Mouse (Mus musculus) urinary bladder, postnatal 4 days (tissue): ENCODE measurements at regions not wholly inside any gene's neighbourhood (a gene's known extent, or its start where the extent isn't known, plus 50 kb on each side); places are given as distances from the start of the nearest gene placed in this dataset.
"Not testable (repeated sequence)": the region's sequence is repeated elsewhere in the genome, so short reads cannot be mapped to it uniquely, and the experiment has no call there.

Source experiments
- DNase-seq, 2 experiments: peaks; one replicate each; pipeline ENCODE4 v3.0.0; 2021 to 2022; ENCODE audit warnings: low spot score in 2 of 2

DNA sequence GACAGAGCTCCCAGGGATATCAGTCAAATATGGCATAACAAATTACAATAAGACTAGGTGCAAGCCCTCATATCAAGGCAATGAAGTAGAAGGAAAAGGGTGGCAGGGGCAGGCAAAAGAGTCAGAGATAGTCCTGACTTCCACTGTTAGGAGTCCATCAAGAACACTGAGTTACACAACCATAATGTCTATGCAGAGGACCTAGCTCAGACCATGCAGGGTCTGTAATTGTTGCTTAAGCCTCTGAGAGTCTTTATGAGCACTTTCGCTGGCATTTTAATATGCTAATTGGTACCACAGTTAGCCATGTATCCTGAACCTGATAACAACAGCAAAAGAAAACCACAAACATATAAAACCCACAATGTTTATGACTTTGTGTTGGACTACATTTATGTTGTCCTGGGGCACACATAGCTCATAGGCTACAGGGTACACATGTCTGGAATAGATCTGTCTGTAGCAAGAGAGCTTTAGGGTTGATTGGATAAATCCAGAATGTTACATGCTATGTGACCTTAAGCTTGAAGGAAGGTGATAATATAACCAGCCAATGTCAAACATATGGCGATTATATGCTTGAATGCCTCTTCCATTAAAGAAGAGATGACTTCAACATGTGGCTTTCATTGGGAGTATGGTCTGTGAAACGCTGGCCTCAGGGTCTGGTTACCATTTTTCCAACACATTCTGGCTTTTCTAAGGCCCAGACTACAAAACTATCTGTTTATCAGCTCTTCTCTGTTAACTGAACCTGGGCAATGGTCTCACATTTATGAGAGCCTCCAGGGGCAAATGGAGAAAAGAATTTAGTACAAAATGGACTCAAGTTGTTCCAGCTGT, 836.6 kb downstream of the Gm9195 start:
- DNase-seq: no peak

DNA sequence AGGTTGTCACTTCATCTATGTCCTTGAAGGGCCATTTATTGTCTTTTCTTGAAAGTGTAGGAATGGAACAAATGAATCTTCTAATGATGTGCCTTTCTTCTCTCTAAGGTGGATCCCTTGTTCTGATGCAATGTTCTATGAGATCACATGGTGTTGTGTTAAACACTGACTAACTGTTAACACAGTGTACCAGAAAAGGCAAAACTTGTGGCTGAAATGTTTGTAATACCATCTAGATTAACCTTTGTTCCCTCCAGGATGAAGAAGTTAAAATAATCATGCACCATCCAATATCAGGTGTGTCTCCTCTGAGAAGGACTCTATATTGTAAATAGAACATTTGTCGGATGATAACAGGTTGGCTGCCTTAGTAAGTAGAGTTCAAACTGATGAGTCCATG, 849.1 kb downstream of the Gm9195 start:
- no peak for DNase-seq

DNA sequence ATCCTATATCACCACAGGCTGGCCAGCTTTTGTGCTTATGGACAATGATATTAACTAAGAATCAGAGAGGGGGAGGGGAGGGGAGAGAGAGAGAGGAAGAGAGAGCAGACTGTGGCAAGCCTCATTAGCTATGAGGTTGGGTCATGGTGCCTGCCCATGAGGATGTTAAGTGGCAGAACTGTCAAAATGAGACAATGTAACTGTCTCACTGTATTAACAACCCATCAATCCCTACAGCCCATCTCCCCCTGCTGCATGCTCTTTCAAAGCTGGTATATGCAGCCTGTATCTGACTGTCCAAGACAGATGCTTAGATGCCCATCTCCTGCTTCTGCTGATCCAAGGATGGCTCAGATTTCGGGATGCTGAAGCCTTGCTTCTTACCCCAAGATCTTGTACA, 852.6 kb downstream of the Gm9195 start:
- DNase-seq: no peak

DNA sequence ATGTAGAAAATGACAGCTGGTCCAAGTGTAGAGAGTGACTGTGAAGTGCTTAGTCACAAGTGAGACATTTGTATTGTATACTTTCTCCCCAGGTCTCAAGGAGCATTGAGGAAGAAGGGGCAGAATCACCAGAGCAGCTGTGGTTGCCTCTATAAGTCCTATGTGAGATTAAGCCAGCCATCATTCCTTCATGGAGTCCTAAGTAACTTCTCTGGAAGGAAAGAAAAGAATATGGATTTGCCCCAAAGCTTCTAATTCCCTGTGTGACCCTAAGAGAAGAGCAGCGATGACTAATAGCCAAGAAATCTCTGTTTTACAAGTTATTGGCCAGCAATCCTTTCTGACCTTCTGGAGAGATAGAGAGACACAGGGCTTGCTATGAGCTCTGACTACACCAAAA, 856.5 kb downstream of the Gm9195 start:
- DNase-seq: no peak

DNA sequence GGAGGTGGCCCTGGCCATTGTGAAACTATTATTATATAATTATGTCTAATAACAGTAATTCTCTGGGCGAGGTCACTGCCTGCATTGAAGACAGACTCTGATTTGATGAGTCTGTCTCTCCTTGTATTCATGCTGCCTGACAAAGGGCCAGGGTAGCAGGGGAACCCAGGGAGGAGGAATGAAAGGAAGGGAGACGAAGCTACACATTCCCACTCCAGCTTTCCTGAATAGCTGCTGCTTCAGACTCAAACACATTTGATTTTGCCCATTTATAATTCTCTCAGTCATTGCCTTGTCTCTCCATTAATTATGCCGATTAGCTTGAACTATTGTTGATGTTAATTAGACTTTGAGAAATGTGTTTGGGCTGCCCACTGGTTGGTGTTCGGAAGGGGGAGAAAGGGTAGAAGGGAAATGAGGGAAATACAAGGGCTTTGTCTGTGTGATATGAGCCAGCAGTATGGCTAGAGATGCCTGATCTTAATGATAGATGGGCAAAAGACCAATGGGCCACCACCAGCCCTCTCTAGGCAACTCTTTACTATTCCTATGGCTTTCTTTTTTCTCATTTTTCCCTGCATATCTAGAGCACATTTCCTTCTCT, 881.8 kb downstream of the Gm9195 start:
- DNase-seq: no peak

- no peak for DNase-seq
Measured at GRCm38 (mm10) chr14:71603710-71604109, 887.9 kb downstream of the Gm9195 start.

DNA sequence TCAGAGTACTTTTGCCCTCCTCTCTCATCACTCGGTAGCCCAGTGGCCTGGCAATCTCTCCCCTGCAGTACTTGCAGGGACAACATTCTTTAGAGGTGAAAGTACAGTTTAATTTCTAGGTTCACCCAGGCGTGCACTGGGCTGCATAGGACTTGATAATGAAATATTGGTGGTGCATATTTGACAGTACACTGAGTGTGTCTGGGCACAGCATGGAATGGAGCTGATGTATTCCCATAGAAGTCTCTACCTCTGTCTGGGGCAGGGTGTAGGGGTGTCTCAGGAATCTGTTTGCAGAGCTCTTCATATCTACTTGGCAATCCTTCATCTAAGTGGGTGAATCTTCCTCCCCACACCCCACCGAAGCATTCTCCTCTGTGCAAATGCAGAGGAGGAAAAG, 893.8 kb downstream of the Gm9195 start:
- no peak for DNase-seq

GRCm38 (mm10) chr14:71588694-71589240, 902.9 kb downstream of the Gm9195 start:
- DNase-seq: no peak

GRCm38 (mm10) chr14:71588006-71588405, 903.6 kb downstream of the Gm9195 start:
- no peak for DNase-seq

DNA sequence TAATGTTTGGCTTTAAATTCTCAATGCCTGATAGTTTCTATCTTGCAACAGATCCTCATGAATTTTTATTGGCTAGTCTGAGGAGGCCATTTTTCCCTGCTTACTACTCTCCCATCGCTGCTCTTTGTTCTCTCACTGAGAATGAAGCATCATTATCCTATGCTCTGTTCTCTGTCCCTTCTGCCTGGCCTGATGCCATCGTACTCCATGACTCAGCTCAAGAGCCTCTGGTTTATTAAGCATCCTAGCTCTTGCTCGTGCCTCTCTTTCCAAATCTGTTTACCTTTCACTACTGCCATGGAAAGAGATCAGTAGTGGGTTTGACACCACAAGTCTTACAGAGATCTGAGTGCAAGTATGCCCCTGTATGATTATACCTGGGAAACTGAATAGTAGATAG, 926.8 kb downstream of the Gm9195 start:
- no peak for DNase-seq

DNA sequence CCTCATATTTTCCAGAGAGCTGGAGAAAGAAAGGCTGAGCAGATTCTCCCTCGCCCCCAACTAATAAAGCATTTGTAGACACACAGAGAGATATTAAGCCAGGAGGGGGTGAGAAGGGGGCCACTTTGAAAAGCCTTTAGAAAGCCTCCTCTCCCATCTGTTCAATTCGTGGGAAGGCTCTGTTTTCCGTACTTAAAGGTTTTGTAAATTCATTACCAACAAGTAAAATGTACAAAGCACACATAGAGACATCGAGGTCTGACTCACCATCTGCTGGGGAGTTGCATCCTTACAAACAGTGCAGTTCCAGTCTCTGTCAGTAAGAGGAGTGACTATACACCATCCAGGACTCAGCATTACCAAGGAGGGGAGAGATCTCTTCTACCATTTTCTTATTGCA, 929.7 kb downstream of the Gm9195 start:
- DNase-seq: no peak

- not testable (repeated sequence) for DNase-seq
Measured at GRCm38 (mm10) chr14:71554324-71554723, 937.3 kb downstream of the Gm9195 start.

DNA sequence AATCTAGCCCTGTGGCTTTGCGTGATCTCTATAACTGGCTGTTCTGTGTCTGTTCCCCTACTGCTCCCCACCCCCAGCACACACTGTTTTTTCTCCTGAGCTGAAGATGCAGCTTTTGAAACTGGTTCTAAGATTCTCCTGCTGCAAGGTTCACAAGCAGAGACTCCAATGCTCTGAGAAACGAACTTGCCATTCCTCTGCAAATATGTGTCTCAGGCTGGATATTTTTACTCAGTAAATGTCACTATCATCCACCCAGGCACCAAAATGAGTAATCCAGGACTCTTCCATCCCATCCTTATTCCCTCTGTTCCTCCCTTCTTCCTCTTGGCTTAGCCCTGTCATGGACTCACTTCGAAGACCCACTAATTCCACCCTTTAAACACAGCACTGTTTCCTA, 943.9 kb upstream of the Fam160b2 start:
- DNase-seq: no peak

GRCm38 (mm10) chr14:71532074-71532659, 932.5 kb upstream of the Fam160b2 start:
- no peak for DNase-seq

DNA sequence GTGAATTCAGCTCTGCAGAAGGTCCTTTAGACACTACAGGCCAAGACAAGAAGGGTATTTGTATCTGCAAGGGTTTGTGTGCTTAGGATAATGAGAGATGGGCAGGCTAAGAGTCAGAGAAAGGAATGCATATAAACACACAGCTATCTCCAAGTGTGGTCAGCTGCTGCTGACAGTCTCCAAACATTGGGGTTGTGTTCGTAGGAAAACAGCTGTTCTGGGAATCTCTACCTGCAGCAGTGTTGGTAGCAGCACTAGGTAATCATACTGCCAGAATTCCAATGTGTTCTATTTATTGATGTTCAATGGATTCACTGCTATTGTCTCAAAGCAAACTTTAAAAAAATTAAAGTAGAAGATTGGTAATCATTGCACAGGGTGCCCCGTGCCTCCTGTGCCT, 931.7 kb upstream of the Fam160b2 start:
- no peak for DNase-seq

DNA sequence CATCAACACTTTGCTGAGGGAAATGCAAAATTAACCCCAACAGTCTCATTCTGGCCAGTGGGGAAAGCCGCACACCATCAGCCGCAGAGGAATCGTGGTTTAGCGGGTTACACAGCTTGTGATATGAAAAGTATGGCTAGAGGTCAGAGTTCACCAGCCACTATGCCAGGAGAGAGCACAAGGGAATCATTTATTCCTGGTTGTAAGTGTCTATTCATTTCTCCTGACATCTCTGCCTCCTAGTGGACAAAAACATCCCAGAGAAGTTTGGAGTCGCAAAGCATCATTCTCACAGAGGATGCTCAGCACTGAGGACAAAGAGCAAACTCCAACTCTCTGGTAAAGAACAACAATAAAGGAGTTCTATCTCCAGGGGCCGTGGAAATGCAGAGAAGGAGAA, 930.8 kb upstream of the Fam160b2 start:
- DNase-seq: no peak

DNA sequence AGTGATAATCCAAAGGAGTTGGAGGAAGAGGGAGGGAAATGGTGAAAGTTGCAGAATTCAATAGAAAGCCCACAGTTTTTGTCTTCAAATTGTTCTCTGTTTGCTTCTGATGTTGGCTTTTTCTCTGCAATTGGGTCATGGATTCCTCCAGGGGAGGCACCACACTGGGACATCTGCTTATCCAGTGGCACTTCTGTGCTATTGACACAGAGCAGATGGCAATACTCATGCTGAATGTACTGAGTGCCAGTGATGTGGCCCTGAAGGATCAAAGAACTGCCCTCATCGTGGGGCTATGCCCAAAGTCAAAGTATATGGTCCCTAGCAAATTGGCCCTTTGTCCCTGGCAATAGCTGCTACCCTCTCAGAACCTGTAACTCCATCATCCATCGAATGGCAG, 918.9 kb upstream of the Fam160b2 start:
- no peak for DNase-seq

DNA sequence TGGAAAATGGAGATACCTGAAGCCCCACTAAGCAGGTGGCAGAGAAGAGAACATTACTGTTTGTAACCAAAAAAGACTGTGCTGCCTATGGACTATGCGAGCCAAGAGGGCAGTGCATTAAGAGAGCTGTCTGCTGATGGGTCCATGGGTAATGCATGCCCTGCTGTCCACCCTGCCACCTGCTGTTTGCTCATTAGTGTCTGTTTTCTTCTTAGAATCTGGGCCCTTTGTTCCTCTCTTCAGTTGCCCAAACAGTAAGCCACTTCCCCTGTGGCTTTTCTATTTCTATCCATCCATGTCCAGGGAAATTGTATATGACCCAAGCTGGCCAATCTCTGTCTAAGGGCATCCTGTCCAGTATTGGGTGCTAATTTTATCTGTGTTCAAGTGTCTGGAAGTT, 901.2 kb upstream of the Fam160b2 start:
- no peak for DNase-seq

DNA sequence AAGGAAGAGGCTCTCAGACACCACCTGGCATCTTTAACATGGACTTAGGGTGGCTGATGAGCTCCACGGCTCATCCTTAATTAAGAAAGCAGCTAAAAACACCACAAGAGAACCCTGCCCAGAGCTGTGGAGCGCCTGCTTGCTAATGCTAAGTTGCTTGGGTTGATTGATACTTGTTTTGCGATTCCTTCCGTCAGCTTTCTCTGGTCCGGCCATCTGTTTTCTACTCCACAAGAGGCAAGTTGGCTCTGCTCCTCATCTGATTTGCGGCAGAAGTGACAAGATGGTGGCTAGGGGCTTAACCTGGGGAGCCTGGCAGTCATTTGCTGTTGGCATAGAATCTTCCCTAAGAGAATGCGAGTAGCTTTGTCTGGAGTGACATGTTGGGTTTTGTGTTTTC, 891.6 kb upstream of the Fam160b2 start:
- DNase-seq: no peak

- no peak for DNase-seq
Measured at GRCm38 (mm10) chr14:71486176-71486970, 886.7 kb upstream of the Fam160b2 start.

- DNase-seq: no peak
Measured at GRCm38 (mm10) chr14:71475656-71476055, 876.0 kb upstream of the Fam160b2 start.

GRCm38 (mm10) chr14:71473907-71474306, 874.3 kb upstream of the Fam160b2 start:
- DNase-seq: no peak
